Mouse (Mus musculus): ENCODE data around the gene Slc13a5.
A peak's percentile ranks its signal among the peaks of the same experiment; 100 is the strongest.

Slc13a5 gene

DNA sequence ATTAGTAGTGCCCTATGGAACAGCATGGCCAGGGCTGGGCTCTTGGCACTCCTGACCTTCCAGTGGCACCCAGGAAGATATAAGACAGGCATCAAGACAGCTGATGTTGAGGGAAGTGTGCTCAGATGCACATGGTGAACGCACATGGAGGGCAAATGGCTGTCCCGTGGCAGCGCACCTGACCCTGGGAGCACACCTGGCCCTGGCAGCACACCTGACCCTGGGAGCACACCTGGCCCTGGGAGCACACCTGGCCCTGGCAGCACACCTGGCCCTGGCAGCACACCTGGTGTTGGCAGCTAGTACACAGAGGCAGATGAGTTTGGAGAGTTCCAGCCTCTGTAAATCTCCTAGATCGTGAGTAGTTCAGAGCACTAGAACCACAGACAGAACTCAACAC is 38.5 kb downstream of the Slc13a5 start:
- H3K27me3 ChIP-seq (ENCODE audit: control insufficient read depth, insufficient read depth, low read length, poor library complexity, severe bottlenecking), result no peaks in the 10 kb centered on the region
- DNase-seq (ENCODE audit: low read depth, low spot score), result no peak
- H3K36me3 ChIP-seq (ENCODE audit: control insufficient read depth, insufficient read depth, low read length, poor library complexity, severe bottlenecking), result no peaks in the 10 kb centered on the region

- Histone ChIP-seq H3K36me3 (ENCODE audit: control insufficient read depth, insufficient read depth, low read length, poor library complexity, severe bottlenecking) (no peaks in the 10 kb centered on the region), H3K27me3 (ENCODE audit: control insufficient read depth, insufficient read depth, low read length, poor library complexity, severe bottlenecking) (no peaks in the 10 kb centered on the region)
Measured at GRCm38 (mm10) chr11:72226901-72227300, 40.1 kb downstream of the Slc13a5 start.

GRCm38 (mm10) chr11:72226020-72226791 is 40.8 kb downstream of the Slc13a5 start:
- H3K27me3 ChIP-seq (ENCODE audit: control insufficient read depth, insufficient read depth, low read length, poor library complexity, severe bottlenecking), result no peaks in the 10 kb centered on the region
- H3K36me3 ChIP-seq (ENCODE audit: control insufficient read depth, insufficient read depth, low read length, poor library complexity, severe bottlenecking), result no peaks in the 10 kb centered on the region
- DNase-seq (ENCODE audit: low read depth, low spot score), result no peak

More at GRCm38 (mm10) chr11:72226901-72227300, 40.1 kb downstream of the Slc13a5 start:
- no peak for DNase-seq (ENCODE audit: low read depth, low spot score)

DNA sequence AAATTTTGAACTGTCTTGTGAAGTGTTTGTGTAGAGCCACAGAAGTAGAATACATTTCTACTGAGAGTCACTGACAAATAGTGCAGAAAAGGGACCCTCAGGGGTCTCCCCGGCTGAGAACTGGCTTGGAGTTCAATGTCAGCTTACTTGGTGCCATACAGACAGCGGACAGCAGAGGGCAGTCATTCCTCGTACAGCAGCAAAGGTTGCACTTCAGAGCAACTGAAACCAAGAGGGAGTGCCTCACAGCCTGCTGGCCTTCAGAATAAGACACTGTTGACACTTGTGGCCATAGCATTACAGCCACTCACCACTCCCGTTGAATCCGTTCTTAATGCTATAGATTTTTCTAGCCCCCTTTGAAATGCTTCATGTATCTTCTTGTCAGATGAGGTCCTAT is 42.2 kb downstream of the Slc13a5 start:
- DNase-seq (ENCODE audit: low read depth, low spot score), result peak; percentile 84
- Histone ChIP-seq H3K36me3 (ENCODE audit: control insufficient read depth, insufficient read depth, low read length, poor library complexity, severe bottlenecking) (no peaks in the 10 kb centered on the region), H3K27me3 (ENCODE audit: control insufficient read depth, insufficient read depth, low read length, poor library complexity, severe bottlenecking) (no peaks in the 10 kb centered on the region)

- Histone ChIP-seq H3K27me3 (ENCODE audit: control insufficient read depth, insufficient read depth, low read length, poor library complexity, severe bottlenecking) (no peaks in the 10 kb centered on the region), H3K36me3 (ENCODE audit: control insufficient read depth, insufficient read depth, low read length, poor library complexity, severe bottlenecking) (no peaks in the 10 kb centered on the region)
- DNase-seq (ENCODE audit: low read depth, low spot score), result no peak
Measured at GRCm38 (mm10) chr11:72223414-72223813, 43.6 kb downstream of the Slc13a5 start.

- H3K36me3 ChIP-seq (ENCODE audit: control insufficient read depth, insufficient read depth, low read length, poor library complexity, severe bottlenecking), result no peaks in the 10 kb centered on the region
- no peaks in the 10 kb centered on the region for H3K27me3 ChIP-seq (ENCODE audit: control insufficient read depth, insufficient read depth, low read length, poor library complexity, severe bottlenecking)
- DNase-seq (ENCODE audit: low read depth, low spot score), result peak; percentile 87
Measured at GRCm38 (mm10) chr11:72221278-72221677, 45.7 kb downstream of the Slc13a5 start.

GRCm38 (mm10) chr11:72217116-72217515 is 49.9 kb downstream of the Slc13a5 start:
- H3K27me3 ChIP-seq (ENCODE audit: control insufficient read depth, insufficient read depth, low read length, poor library complexity, severe bottlenecking), result no peaks in the 10 kb centered on the region
- H3K36me3 ChIP-seq (ENCODE audit: control insufficient read depth, insufficient read depth, low read length, poor library complexity, severe bottlenecking), result no peaks in the 10 kb centered on the region
- no peak for DNase-seq (ENCODE audit: low read depth, low spot score)

GRCm38 (mm10) chr11:72215410-72215797 is 51.6 kb downstream of the Slc13a5 start, which contains the start of gene Med31:
Med31 (minus strand) TSS chr11:72215592.
- Histone ChIP-seq H3K36me3 (ENCODE audit: control insufficient read depth, insufficient read depth, low read length, poor library complexity, severe bottlenecking) (peaks cover 6% of the 10 kb centered on the region), H3K27me3 (ENCODE audit: control insufficient read depth, insufficient read depth, low read length, poor library complexity, severe bottlenecking) (no peaks in the 10 kb centered on the region)
- DNase-seq (ENCODE audit: low read depth, low spot score), result peak; percentile 84

DNA sequence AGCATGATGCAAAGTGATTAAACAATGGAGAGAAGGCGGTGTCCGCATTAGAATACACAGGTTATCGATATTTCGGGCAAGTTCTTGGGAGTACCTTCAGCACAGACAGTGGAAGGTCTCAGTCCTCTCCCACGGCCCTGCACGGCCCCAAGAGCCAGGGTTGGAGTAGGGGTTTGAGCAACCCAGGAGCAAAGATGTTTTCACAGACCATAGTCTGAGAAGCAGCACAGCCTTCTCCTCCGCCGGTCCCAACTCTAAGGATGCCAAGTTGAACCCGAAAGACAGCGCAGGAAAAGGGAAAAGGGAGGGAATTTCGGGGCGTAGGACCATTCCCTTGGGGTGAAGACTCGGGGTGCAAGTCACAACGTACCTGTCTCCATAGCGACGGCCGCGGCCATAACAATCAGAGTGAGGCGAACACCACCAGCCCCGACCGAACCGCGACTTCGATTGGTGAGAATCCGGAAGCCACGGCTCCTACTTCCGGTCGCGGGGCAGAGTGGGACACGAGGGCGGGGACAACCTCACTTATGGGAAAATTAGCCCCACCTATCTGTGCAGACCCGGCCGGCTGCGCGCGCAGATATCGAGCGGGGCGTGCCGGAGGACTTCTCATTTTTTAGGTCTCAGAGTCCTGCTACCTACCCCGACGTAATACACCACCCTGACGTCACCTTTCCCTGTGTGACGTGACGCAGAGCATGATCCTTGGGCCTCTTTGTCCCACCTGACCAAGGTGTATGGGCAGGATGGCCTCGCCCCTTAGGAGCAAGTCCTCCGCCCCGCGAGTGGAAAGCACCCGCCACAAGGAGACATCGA is 52.2 kb downstream of the Slc13a5 start:
- H3K36me3 ChIP-seq (ENCODE audit: control insufficient read depth, insufficient read depth, low read length, poor library complexity, severe bottlenecking), result peaks cover 6% of the 10 kb centered on the region
- H3K27me3 ChIP-seq (ENCODE audit: control insufficient read depth, insufficient read depth, low read length, poor library complexity, severe bottlenecking), result no peaks in the 10 kb centered on the region

GRCm38 (mm10) chr11:72207834-72208377 is 59.1 kb downstream of the Slc13a5 start:
- no peak for DNase-seq (ENCODE audit: low read depth, low spot score)
- H3K36me3 ChIP-seq (ENCODE audit: control insufficient read depth, insufficient read depth, low read length, poor library complexity, severe bottlenecking), result peaks cover 7% of the 10 kb centered on the region
- no peaks in the 10 kb centered on the region for H3K27me3 ChIP-seq (ENCODE audit: control insufficient read depth, insufficient read depth, low read length, poor library complexity, severe bottlenecking)

More for the DNA sequence above, 52.2 kb downstream of the Slc13a5 start:
- DNase-seq (ENCODE audit: low read depth, low spot score), result peak; percentile 99

GRCm38 (mm10) chr11:72207204-72207833 is 59.7 kb downstream of the Slc13a5 start, which contains the start of the genes 4933427D14Rik and Txndc17:
4933427D14Rik (minus strand) TSS chr11:72207459.
Txndc17 (plus strand) TSS chr11:72207547.
- peak; percentile 80 for DNase-seq (ENCODE audit: low read depth, low spot score)
- Histone ChIP-seq H3K27me3 (ENCODE audit: control insufficient read depth, insufficient read depth, low read length, poor library complexity, severe bottlenecking) (no peaks in the 10 kb centered on the region), H3K36me3 (ENCODE audit: control insufficient read depth, insufficient read depth, low read length, poor library complexity, severe bottlenecking) (peaks cover 7% of the 10 kb centered on the region)

GRCm38 (mm10) chr11:72206341-72207203 is 60.5 kb downstream of the Slc13a5 start, which contains the start of gene Gm43951:
Gm43951 (minus strand) TSS chr11:72206840.
- Histone ChIP-seq H3K36me3 (ENCODE audit: control insufficient read depth, insufficient read depth, low read length, poor library complexity, severe bottlenecking) (peaks cover 7% of the 10 kb centered on the region), H3K27me3 (ENCODE audit: control insufficient read depth, insufficient read depth, low read length, poor library complexity, severe bottlenecking) (no peaks in the 10 kb centered on the region)
- no peak for DNase-seq (ENCODE audit: low read depth, low spot score)

GRCm38 (mm10) chr11:72205256-72205655 is 61.8 kb downstream of the Slc13a5 start:
- no peak for DNase-seq (ENCODE audit: low read depth, low spot score)

More at GRCm38 (mm10) chr11:72205256-72205655, 61.8 kb downstream of the Slc13a5 start:
- H3K36me3 ChIP-seq (ENCODE audit: control insufficient read depth, insufficient read depth, low read length, poor library complexity, severe bottlenecking), result peaks cover 1% of the 10 kb centered on the region; the same call in 1 of the 2 replicates
- H3K27me3 ChIP-seq (ENCODE audit: control insufficient read depth, insufficient read depth, low read length, poor library complexity, severe bottlenecking), result no peaks in the 10 kb centered on the region
